Mouse (Mus musculus) cortical plate, adult 2 months (tissue): ENCODE measurements around the gene Gabbr2.

ENCODE experiments used
- CTCF ChIP-seq: fragments of 200-500 bp; IDR thresholded peaks from 2 replicates; pipeline ENCODE4 v1.5.1; 2011; ENCODE audit warnings: mild to moderate bottlenecking, control low read depth, low read length; ENCODE audit not compliant: insufficient read depth; ENCODE audit errors: extremely low read depth
- POLR2A ChIP-seq: fragments of 200-500 bp; IDR thresholded peaks from 2 replicates; pipeline ENCODE4 v1.6.1; 2011; ENCODE audit warnings: mild to moderate bottlenecking, low read length, control low read depth; ENCODE audit not compliant: insufficient read depth; ENCODE audit errors: extremely low read depth

DNA sequence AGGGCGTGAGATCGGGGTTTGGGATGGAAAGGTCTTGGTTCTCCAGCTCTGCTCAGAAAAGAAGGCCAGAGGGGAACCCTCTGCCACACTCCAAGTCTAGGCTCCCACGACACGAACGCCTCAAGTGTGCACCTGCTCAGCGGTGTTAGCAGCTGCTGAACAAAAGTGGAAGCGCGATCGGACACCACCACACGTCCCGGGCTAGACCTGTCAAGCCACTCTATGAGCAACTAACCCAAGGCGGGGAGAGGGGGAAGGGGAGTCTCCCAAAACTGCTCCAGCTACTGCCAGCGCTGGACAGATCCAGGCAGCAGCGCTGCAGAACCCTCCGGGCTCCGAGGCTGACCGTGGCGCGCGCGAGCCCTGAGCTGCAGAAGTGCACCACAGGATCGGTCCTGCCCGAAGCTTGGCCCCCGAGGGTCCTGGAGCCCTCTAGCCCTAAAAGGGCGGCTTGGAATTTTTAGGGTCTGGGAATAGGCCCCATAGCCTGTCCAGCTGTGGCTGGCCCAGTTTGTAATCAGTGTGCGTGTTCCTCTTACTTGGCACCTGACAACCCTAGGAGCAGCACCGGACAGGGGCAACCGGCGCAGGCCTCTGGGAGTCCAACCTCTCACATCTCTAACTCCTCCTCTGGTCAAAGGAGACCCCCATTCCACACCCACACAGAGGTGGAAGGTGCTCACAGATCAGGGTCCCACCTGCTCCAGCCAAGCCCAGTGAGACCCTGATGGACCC is 1.2 kb downstream of the Gabbr2 start:
- TF ChIP-seq CTCF: no peak
- no peak for TF ChIP-seq POLR2A
